Mouse (Mus musculus): ENCODE measurements around the gene Olfr1245. TPM values are rescaled to one million over a fixed set of nuclear protein-coding genes. Genes with fewer than 3 reads are reported as not detected.

Gene Olfr1245
- polyA plus RNA-seq, 1 experiment from 2014 or later: not detected

Other genes starting within 250 kb of the Olfr1245 start
- not detected in 2 replicates for gene Olfr1232, start 248.8 kb downstream of the Olfr1245 start, polyA plus RNA-seq (2015; fragmentation: Nextera tagmentation; extraction: Ambion mirVana)
- not detected in 2 replicates for gene Olfr1233, start 236.0 kb downstream of the Olfr1245 start, polyA plus RNA-seq (2015; fragmentation: Nextera tagmentation; extraction: Ambion mirVana)
- not detected in 2 replicates for gene Olfr1234, start 213.6 kb downstream of the Olfr1245 start, polyA plus RNA-seq (2015; fragmentation: Nextera tagmentation; extraction: Ambion mirVana)
- not detected in 2 replicates for gene Olfr1238, start 168.8 kb downstream of the Olfr1245 start, polyA plus RNA-seq (2015; fragmentation: Nextera tagmentation; extraction: Ambion mirVana)
- not detected in 2 replicates for gene Olfr1239, start 158.0 kb downstream of the Olfr1245 start, polyA plus RNA-seq (2015; fragmentation: Nextera tagmentation; extraction: Ambion mirVana)
- gene Olfr1240, start 135.4 kb downstream of the Olfr1245 start, polyA plus RNA-seq (2015; fragmentation: Nextera tagmentation; extraction: Ambion mirVana): not detected in 2 replicates
- gene Olfr1241, start 91.3 kb downstream of the Olfr1245 start, polyA plus RNA-seq (2015; fragmentation: Nextera tagmentation; extraction: Ambion mirVana): not detected in 2 replicates
- not detected in 2 replicates for gene Olfr1242, start 80.1 kb downstream of the Olfr1245 start, polyA plus RNA-seq (2015; fragmentation: Nextera tagmentation; extraction: Ambion mirVana)
- gene Olfr1243, start 47.0 kb downstream of the Olfr1245 start, polyA plus RNA-seq (2015; fragmentation: Nextera tagmentation; extraction: Ambion mirVana): not detected in 2 replicates
- gene Olfr1246, start 14.7 kb upstream of the Olfr1245 start, polyA plus RNA-seq (2015; fragmentation: Nextera tagmentation; extraction: Ambion mirVana): not detected in 2 replicates
- not detected in 2 replicates for gene Olfr1247, start 35.7 kb upstream of the Olfr1245 start, polyA plus RNA-seq (2015; fragmentation: Nextera tagmentation; extraction: Ambion mirVana)
- not detected in 2 replicates for gene Olfr1248, start 39.8 kb upstream of the Olfr1245 start, polyA plus RNA-seq (2015; fragmentation: Nextera tagmentation; extraction: Ambion mirVana)
- not detected in 2 replicates for gene Olfr1249, start 56.5 kb upstream of the Olfr1245 start, polyA plus RNA-seq (2015; fragmentation: Nextera tagmentation; extraction: Ambion mirVana)
- gene Olfr1250, start 83.0 kb upstream of the Olfr1245 start, polyA plus RNA-seq (2015; fragmentation: Nextera tagmentation; extraction: Ambion mirVana): not detected in 2 replicates
- gene Olfr1251, start 93.5 kb upstream of the Olfr1245 start, polyA plus RNA-seq (2015; fragmentation: Nextera tagmentation; extraction: Ambion mirVana): not detected in 2 replicates
- gene Olfr1252, start 146.6 kb upstream of the Olfr1245 start, polyA plus RNA-seq (2015; fragmentation: Nextera tagmentation; extraction: Ambion mirVana): not detected in 2 replicates
- not detected in 2 replicates for gene Olfr1253, start 178.6 kb upstream of the Olfr1245 start, polyA plus RNA-seq (2015; fragmentation: Nextera tagmentation; extraction: Ambion mirVana)
- not detected in 2 replicates for gene Olfr1254, start 215.2 kb upstream of the Olfr1245 start, polyA plus RNA-seq (2015; fragmentation: Nextera tagmentation; extraction: Ambion mirVana)
- not detected in 2 replicates for gene Olfr1255, start 233.6 kb upstream of the Olfr1245 start, polyA plus RNA-seq (2015; fragmentation: Nextera tagmentation; extraction: Ambion mirVana)

Data from heart, embryonic 16.5 days (tissue).